Comparison of ENCODE assay signal across 21 mouse cellular contexts in the genomic region with DNA sequence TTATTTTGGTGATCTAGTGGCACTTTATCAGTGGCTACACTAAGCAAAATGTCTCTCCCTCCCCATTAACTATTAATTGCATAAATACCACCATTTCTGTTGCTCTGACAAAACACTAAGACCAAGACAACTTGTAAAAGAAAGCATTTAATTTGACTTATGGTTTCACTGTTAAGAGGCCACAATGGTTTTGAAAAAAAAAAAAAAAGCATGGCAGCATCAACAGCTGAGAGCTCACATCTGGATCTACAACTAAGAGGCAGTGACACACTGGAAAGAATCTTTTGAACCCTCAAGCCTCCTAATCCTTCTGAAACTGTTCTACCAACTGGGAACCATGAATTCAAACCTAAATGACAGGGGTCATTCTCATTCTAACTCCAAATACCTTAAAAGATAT.
"Had no signal": no experiment of that assay in that cellular context is flagged by ENCODE, and none has a peak within 500 bp of the region (broad histone marks: within the 10 kb centered on the region; RNA-seq: fewer than 3 reads in every experiment).

No protein-coding gene starts in this region.

- DNase-seq: liver, postnatal 0 days; lung, adult 2 months; lung, postnatal 14 days; lung, postnatal 36 days; midbrain, embryonic 14.5 days; retina, postnatal 1 day; right cerebral cortex, adult 18-20 months; right cerebral cortex, postnatal 14 days; thymus, adult 2 months; thymus, postnatal 25 days; thymus, postnatal 4 days had no signal

- H3K4me2 ChIP-seq: liver, embryonic 15.5 days; lung, embryonic 15.5 days; midbrain, embryonic 12.5 days; neural tube, embryonic 12.5 days; stomach, embryonic 15.5 days had no signal

- H3K9ac ChIP-seq: liver, embryonic 15.5 days; liver, postnatal 0 days; lung, embryonic 15.5 days; midbrain, embryonic 12.5 days; neural tube, embryonic 12.5 days; stomach, embryonic 15.5 days had no signal

- H3K4me3 ChIP-seq: liver, embryonic 15.5 days; lung, embryonic 15.5 days; megakaryocyte, embryonic 14.5 days; midbrain, embryonic 12.5 days; neural tube, embryonic 12.5 days; stomach, embryonic 15.5 days had no signal

- H3K36me3 ChIP-seq: liver, embryonic 15.5 days; lung, embryonic 15.5 days; midbrain, embryonic 12.5 days; neural tube, embryonic 12.5 days; stomach, embryonic 15.5 days had no signal

- H3K27ac ChIP-seq: liver, embryonic 15.5 days; lung, embryonic 15.5 days; macrophage; midbrain, embryonic 12.5 days; neural tube, embryonic 12.5 days; stomach, embryonic 15.5 days; stomach, postnatal 0 days had no signal

- H3K27me3 ChIP-seq: liver, embryonic 15.5 days; lung, embryonic 15.5 days; megakaryocyte, embryonic 14.5 days; midbrain, embryonic 12.5 days; neural tube, embryonic 12.5 days; stomach, embryonic 15.5 days had no signal

- H3K4me1 ChIP-seq: neural tube, embryonic 12.5 days had no signal

- ATAC-seq: lung, postnatal 0 days; midbrain, embryonic 16.5 days had no signal

- H3K9me3 ChIP-seq: liver, embryonic 15.5 days; lung, embryonic 15.5 days; megakaryocyte, embryonic 14.5 days; midbrain, embryonic 12.5 days; neural tube, embryonic 12.5 days; stomach, embryonic 15.5 days had no signal
